Mouse (Mus musculus): ENCODE data around the gene Mrpl42.

DNA sequence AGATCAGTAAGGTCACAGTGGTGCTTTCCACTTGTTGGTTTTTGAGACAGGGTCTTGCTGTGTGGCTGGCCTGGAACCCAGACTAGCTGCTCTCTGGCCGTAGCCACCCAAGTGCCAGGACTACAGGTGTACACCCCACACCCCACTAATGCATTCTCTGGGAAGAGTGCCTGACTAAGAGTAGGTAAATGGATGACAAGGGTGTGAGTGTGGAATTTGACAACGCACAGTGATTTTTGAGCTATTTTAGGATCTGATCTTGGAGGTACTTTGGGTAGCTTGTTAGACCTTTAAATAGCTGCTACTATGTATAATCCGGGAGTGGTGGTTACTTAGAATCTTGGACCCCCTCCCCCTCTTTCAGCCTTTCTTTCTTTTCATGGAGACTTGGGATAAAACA lies 37.5 kb upstream of the Mrpl42 start:
- TF ChIP-seq POLR2A (IDR thresholded peaks at IDR 0.05; ENCODE audit: borderline replicate concordance, extremely low read depth, insufficient read depth, insufficient read length, poor library complexity, severe bottlenecking), result no peak
- TF ChIP-seq CTCF (IDR thresholded peaks at IDR 0.05; ENCODE audit: borderline replicate concordance, extremely low read depth, insufficient read depth, insufficient read length), result no peak

Measured in brain, embryonic 14.5 days (tissue).